Mouse (Mus musculus): ENCODE data around the gene Pllp. TPM values are rescaled to one million over a fixed set of nuclear protein-coding genes. Genes with fewer than 3 reads are reported as not detected.

The Pllp gene
- polyA plus RNA-seq, 1 experiment from 2014 or later, result 125 TPM

DNA sequence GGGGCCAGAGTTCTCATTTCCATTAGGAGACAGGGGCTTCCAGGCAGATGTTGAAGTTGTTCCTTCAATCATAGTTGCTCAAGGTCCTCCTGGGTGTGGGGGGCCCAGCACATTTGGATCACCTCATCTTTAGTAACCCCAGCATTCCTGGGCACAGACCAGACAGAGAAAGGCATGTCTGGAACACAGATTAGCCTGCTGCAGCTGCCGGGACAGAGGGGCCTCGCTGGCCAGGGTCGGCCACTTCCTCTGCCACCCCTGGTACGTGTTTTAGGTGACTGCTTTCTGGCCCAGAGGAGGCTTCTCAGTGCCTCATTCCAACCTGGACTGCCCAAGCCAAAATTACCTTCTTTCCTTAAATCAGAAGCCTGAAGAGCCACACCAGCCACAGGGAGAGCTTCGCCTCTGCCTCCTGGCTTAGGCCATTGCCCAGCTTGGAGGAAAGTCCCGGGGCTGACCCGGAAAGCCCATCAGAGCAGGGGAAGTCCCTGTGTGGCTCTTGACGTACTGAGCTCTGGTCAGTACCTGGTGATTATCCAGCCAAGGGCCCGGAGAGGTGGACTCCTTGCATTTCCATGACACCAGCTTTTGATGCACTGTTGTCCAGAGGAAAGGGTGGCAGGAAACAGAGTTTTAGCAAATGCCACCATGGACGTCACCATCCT lies 9.6 kb upstream of the Pllp start:
- Histone ChIP-seq H3K27ac (ENCODE audit: low read length) (no peak overlapping the region), H3K4me2 (ENCODE audit: low read depth, low read length) (no peak overlapping the region), H3K4me3 (replicated peaks; ENCODE audit: low read length) (no peak overlapping the region), H3K4me1 (ENCODE audit: control insufficient read depth, insufficient read depth, low read length) (peaks cover 11% of the 10 kb centered on the region), H3K9ac (ENCODE audit: low read length) (peak overlapping the region; percentile 10; the same call in 1 of the 2 replicates), H3K36me3 (ENCODE audit: control insufficient read depth, insufficient read depth, low read length) (no peaks in the 10 kb centered on the region), H3K9me3 (replicated peaks; ENCODE audit: control insufficient read depth, low read length) (no peaks in the 10 kb centered on the region), H3K27me3 (ENCODE audit: control insufficient read depth, insufficient read depth, low read length) (no peaks in the 10 kb centered on the region)
- WGBS, result 71% methylated on average over 10 of the region's 10 CpGs
- ATAC-seq (ENCODE audit: insufficient read depth, low FRiP score), result no peak

DNA sequence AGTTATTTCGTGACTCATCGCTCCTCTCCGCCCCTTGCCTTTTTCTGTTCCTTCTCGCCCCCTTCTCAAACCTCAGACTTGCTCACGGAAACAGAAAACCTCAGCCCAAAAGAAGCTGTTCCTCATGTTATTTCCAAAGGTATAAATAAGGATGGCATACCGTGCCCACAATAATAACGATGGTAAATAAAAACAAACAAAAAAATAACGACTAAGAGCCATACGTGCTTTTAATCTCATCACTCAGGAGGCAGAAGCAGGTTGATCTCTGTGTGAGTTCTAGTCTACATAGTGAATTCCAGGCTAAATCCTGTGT lies 8.5 kb upstream of the Pllp start:
- 16% methylated on average over 9 of the region's 9 CpGs for WGBS

DNA sequence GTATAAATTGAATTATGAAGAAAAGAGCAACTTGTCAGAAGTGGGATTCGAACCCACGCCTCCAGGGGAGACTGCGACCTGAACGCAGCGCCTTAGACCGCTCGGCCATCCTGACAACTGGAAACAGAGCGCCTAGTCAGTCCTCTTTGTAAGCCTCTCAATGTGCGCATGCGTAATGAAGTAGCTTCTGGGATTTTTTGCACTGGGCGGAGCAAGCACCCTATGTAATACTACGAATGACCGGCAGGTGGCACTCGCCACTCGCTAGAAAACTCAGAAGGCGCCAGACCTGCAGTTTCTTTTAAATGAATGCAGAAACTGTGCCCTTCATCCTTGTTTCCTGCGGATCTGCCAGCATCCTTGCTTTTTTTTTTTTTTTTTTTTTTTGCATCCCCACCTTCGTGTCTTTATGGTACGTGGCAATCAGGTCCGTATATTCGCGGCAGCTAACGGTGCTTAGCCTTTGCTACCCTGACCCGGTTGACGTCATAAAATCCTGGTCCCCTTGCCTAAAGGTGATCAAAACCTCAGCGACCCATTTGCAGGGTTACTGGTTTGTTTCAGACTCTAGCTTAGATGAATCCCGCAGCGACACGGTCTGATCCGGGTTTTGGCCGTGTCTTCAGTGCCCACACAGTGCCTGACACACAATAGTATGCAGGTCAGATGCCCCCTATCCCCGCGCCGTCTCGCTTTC lies 8.0 kb upstream of the Pllp start:
- ATAC-seq (ENCODE audit: insufficient read depth, low FRiP score), result peak; percentile 91
- WGBS, result under 1% methylated on average over 35 of the region's 35 CpGs
- Histone ChIP-seq H3K27me3 (ENCODE audit: control insufficient read depth, insufficient read depth, low read length) (no peaks in the 10 kb centered on the region), H3K4me2 (ENCODE audit: low read depth, low read length) (peak overlapping the region; percentile 83), H3K4me3 (replicated peaks; ENCODE audit: low read length) (peak overlapping the region; percentile 58), H3K9ac (ENCODE audit: low read length) (peak overlapping the region; percentile 57), H3K4me1 (ENCODE audit: control insufficient read depth, insufficient read depth, low read length) (peaks cover 11% of the 10 kb centered on the region), H3K27ac (ENCODE audit: low read length) (no peak overlapping the region), H3K9me3 (replicated peaks; ENCODE audit: control insufficient read depth, low read length) (no peaks in the 10 kb centered on the region), H3K36me3 (ENCODE audit: control insufficient read depth, insufficient read depth, low read length) (no peaks in the 10 kb centered on the region)

More for the DNA sequence above, 8.5 kb upstream of the Pllp start:
- Histone ChIP-seq H3K4me2 (ENCODE audit: low read depth, low read length) (peak overlapping the region; percentile 83), H3K27ac (ENCODE audit: low read length) (no peak overlapping the region), H3K36me3 (ENCODE audit: control insufficient read depth, insufficient read depth, low read length) (no peaks in the 10 kb centered on the region), H3K27me3 (ENCODE audit: control insufficient read depth, insufficient read depth, low read length) (no peaks in the 10 kb centered on the region), H3K4me1 (ENCODE audit: control insufficient read depth, insufficient read depth, low read length) (peaks cover 11% of the 10 kb centered on the region), H3K9ac (ENCODE audit: low read length) (peak overlapping the region; percentile 57), H3K4me3 (replicated peaks; ENCODE audit: low read length) (peak overlapping the region; percentile 49), H3K9me3 (replicated peaks; ENCODE audit: control insufficient read depth, low read length) (no peaks in the 10 kb centered on the region)
- ATAC-seq (ENCODE audit: insufficient read depth, low FRiP score), result no peak

DNA sequence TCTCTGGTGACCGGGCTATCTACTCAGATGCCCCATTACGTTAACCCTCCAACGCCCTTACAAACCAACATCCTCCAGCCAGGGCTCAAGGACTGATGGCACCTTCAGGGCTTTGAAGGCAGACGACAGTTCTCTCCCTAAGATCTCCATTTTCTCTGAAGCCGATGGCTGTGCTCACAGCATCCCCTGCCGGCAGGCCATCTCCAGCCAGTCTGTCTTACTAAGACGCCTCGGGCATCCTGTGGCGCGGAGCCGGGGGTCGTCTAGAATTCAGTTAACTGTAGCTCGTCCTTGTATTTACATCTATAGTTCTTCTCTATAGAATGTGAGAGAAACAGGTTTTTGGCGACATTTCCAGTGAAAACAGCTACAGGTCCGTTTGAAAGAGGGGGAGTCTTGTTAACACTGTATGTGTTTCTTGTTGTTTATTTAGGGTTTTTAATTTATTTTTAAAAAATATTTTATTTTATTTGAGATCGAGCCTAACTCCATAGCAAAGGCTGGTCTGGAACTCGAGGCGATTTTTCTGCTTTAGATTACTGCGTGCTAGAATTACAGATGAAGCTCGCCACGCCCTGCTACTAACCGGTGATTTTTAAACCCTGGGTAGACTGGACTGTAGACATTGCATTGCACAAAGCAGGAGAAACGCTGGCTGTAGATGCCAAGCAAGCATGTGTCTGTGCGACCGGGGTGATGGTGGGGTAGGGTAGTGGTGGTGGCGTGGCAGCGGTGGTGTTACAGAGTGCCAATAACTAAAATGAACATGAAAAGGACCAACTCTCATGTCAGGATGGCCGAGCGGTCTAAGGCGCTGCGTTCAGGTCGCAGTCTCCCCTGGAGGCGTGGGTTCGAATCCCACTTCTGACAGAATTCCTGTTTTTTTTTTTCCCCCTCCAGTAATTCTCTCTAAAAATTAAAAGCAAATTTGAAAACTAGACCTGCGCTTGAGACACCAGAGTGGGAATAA lies 7.1 kb upstream of the Pllp start:
- H3K36me3 ChIP-seq (ENCODE audit: control insufficient read depth, insufficient read depth, low read length), result no peaks in the 10 kb centered on the region
- WGBS, result under 1% methylated on average over 35 of the region's 35 CpGs
- peak overlapping the region; percentile 83 for H3K4me2 ChIP-seq (ENCODE audit: low read depth, low read length)
- H3K4me1 ChIP-seq (ENCODE audit: control insufficient read depth, insufficient read depth, low read length), result peaks cover 11% of the 10 kb centered on the region
- no peaks in the 10 kb centered on the region for H3K9me3 ChIP-seq (replicated peaks; ENCODE audit: control insufficient read depth, low read length)
- no peaks in the 10 kb centered on the region for H3K27me3 ChIP-seq (ENCODE audit: control insufficient read depth, insufficient read depth, low read length)
- peak overlapping the region; percentile 17; the same call in 1 of the 2 replicates for H3K27ac ChIP-seq (ENCODE audit: low read length)
- H3K9ac ChIP-seq (ENCODE audit: low read length), result peak overlapping the region; percentile 64
- ATAC-seq (ENCODE audit: insufficient read depth, low FRiP score), result peak; percentile 81
- peak overlapping the region; percentile 58 for H3K4me3 ChIP-seq (replicated peaks; ENCODE audit: low read length)

DNA sequence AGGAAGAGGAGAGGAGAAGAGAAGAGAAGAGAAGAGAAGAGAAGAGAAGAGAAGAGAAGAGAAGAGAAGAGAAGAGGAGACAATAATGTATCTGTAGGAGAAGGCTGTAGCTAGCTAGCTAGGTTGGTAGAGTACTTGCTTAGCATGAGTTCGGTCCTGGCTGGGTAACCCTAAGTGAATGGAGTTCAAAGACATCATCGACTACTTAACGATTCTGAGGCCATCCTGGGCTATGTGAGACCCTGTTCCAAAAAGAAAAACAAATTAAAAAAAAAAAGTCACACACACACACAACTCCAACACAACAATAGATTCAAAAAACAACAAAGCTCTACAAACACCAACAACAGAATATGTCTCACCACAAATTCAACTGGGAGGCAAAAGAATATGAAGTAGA lies 6.1 kb upstream of the Pllp start:
- ATAC-seq (ENCODE audit: insufficient read depth, low FRiP score), result no peak
- Histone ChIP-seq H3K4me2 (ENCODE audit: low read depth, low read length) (peak overlapping the region; percentile 83; the same call in 1 of the 2 replicates), H3K9me3 (replicated peaks; ENCODE audit: control insufficient read depth, low read length) (no peaks in the 10 kb centered on the region)

DNA sequence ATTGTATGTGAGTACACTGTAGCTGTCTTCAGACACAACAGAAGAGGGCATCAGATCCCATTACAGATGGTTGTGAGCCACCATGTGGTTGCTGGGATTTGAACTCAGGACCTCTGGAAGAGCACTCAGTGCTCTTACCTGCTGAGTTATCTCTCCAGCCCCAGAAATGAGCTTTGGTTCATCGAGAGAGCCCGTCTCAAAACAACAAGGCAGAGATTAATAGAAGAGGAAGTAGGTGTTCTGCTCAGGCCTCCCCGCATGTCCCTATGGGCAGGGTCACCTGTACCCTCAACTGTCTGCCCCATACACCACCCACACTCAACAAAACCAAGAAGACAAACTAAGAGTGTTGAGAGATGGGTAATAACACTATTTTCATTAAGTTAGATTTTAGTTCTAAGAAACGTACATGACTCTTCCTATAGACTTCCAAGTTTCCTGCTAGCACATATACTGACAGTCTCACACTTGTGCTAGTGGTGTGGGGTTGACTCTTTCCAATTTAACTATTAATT lies 4.4 kb upstream of the Pllp start:
- no peak overlapping the region for H3K9ac ChIP-seq (ENCODE audit: low read length)
- 75% methylated on average over 4 of the region's 4 CpGs for WGBS
- ATAC-seq (ENCODE audit: insufficient read depth, low FRiP score), result no peak
- H3K9me3 ChIP-seq (replicated peaks; ENCODE audit: control insufficient read depth, low read length), result no peaks in the 10 kb centered on the region
- no peak overlapping the region for H3K27ac ChIP-seq (ENCODE audit: low read length)
- no peaks in the 10 kb centered on the region for H3K36me3 ChIP-seq (ENCODE audit: control insufficient read depth, insufficient read depth, low read length)
- no peak overlapping the region for H3K4me3 ChIP-seq (replicated peaks; ENCODE audit: low read length)
- peaks cover 4% of the 10 kb centered on the region; the same call in 1 of the 2 replicates for H3K4me1 ChIP-seq (ENCODE audit: control insufficient read depth, insufficient read depth, low read length)
- H3K4me2 ChIP-seq (ENCODE audit: low read depth, low read length), result no peak overlapping the region
- H3K27me3 ChIP-seq (ENCODE audit: control insufficient read depth, insufficient read depth, low read length), result peaks cover 19% of the 10 kb centered on the region

More for the DNA sequence above, 6.1 kb upstream of the Pllp start:
- Histone ChIP-seq H3K27me3 (ENCODE audit: control insufficient read depth, insufficient read depth, low read length) (peaks cover 5% of the 10 kb centered on the region; the same call in 1 of the 2 replicates), H3K36me3 (ENCODE audit: control insufficient read depth, insufficient read depth, low read length) (no peaks in the 10 kb centered on the region), H3K4me1 (ENCODE audit: control insufficient read depth, insufficient read depth, low read length) (peaks cover 7% of the 10 kb centered on the region), H3K9ac (ENCODE audit: low read length) (no peak overlapping the region), H3K27ac (ENCODE audit: low read length) (no peak overlapping the region), H3K4me3 (replicated peaks; ENCODE audit: low read length) (no peak overlapping the region)
- WGBS, result 71% methylated on average over 3 of the region's 3 CpGs

DNA sequence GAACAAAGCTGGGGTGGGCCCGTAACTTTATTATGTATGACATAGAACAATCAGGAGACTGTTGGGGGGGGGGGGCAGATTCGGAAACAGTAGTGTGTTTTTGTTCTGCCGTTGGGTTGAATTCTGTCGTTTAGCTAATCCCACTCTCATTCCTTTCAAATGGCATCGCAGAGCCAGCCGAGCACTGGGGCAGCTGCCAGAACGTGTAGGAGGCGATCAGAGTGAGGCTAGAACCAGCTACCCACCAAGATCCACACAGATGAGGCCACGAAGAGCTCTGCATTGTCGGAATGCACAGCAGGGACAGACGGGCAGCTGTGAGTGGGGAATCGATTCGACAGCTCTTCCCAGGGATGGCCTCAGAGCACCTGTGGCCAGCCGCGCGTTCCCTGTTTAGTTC lies 3.3 kb upstream of the Pllp start:
- H3K9ac ChIP-seq (ENCODE audit: low read length), result no peak overlapping the region
- no peaks in the 10 kb centered on the region for H3K36me3 ChIP-seq (ENCODE audit: control insufficient read depth, insufficient read depth, low read length)
- H3K4me3 ChIP-seq (replicated peaks; ENCODE audit: low read length), result no peak overlapping the region
- no peak overlapping the region for H3K4me2 ChIP-seq (ENCODE audit: low read depth, low read length)
- WGBS, result 69% methylated on average over 16 of the region's 16 CpGs
- H3K9me3 ChIP-seq (replicated peaks; ENCODE audit: control insufficient read depth, low read length), result no peaks in the 10 kb centered on the region
- peaks cover 27% of the 10 kb centered on the region for H3K27me3 ChIP-seq (ENCODE audit: control insufficient read depth, insufficient read depth, low read length)
- H3K4me1 ChIP-seq (ENCODE audit: control insufficient read depth, insufficient read depth, low read length), result peaks cover 12% of the 10 kb centered on the region
- H3K27ac ChIP-seq (ENCODE audit: low read length), result no peak overlapping the region
- ATAC-seq (ENCODE audit: insufficient read depth, low FRiP score), result no peak

DNA sequence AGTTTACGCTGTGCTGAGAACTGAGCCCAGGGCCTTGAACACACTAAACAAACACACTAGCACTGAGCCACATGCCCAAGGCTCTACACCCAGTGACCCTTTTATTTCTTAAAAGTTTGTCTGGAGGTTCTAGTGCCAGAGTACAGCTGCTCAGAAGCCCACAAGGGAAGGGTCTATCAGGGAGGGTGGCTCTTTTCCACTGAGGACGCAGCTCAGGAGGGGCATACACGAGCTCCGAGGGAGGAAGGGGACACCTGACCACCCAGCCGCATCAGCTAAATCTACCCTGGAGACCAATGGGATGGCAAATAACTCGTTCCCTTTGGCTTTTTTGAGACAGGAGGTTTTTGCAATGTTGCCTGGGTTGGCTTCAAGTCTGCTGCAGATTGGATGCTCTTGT lies 1.9 kb upstream of the Pllp start:
- no peak overlapping the region for H3K4me3 ChIP-seq (replicated peaks; ENCODE audit: low read length)
- H3K27ac ChIP-seq (ENCODE audit: low read length), result no peak overlapping the region
- H3K4me1 ChIP-seq (ENCODE audit: control insufficient read depth, insufficient read depth, low read length), result peaks cover 12% of the 10 kb centered on the region
- no peak overlapping the region for H3K4me2 ChIP-seq (ENCODE audit: low read depth, low read length)
- no peaks in the 10 kb centered on the region for H3K9me3 ChIP-seq (replicated peaks; ENCODE audit: control insufficient read depth, low read length)
- no peaks in the 10 kb centered on the region for H3K36me3 ChIP-seq (ENCODE audit: control insufficient read depth, insufficient read depth, low read length)
- ATAC-seq (ENCODE audit: insufficient read depth, low FRiP score), result no peak
- WGBS, result 81% methylated on average over 6 of the region's 6 CpGs
- peaks cover 35% of the 10 kb centered on the region for H3K27me3 ChIP-seq (ENCODE audit: control insufficient read depth, insufficient read depth, low read length)
- H3K9ac ChIP-seq (ENCODE audit: low read length), result no peak overlapping the region
